Mouse (Mus musculus) R1 (cell line): ENCODE results near the gene E2f6.

Source experiments
- DNase-seq: peaks from one replicate; pipeline ENCODE4 v3.0.0-alpha.2; 2018; ENCODE audit warnings: low read depth, low spot score

The E2f6 gene

DNA sequence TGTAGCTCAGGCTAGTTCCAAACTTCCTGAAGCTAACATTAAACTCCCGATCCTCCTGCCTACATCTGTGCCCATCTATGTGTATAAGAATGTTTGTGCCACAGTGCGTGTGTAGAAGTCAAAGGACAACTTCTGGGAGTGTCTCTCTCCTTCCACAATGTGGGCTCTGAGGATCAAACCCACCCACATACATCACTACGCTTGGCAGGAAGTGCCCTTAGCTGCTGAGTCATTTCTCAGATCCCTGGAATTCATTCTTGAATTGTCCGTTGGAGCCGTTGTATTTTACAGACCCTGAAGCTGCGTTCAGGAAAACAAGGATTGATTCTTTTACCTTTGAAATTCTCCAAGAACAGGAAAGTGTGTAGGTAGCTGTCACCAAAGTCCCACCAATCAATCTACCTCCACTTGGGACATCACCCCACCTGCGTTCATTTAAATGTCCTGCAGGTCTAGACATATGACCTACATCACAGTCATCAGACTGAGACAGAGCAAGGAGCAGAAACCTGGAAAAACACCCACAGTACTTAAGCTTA is 62.2 kb downstream of the E2f6 start:
- no peak for DNase-seq

DNA sequence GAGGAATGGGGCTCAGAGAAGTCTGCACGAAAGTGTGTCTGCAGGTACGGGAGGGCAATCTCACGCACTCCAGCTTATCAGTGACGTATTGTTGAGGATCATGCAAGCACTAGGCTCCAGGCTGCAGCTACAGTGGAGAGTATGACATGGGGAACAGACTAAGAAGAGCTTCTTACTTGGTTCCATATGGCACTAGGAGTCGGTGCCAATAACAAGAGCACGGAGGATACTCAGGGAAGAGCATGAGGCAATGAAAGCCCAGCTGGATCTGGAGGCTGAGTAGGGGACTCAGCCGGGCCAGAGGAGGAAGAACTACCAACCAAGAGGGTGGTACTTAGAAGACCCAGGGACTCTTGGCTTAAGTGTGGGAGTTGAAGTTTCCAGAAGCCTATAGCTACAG is 62.8 kb downstream of the E2f6 start:
- no peak for DNase-seq

DNA sequence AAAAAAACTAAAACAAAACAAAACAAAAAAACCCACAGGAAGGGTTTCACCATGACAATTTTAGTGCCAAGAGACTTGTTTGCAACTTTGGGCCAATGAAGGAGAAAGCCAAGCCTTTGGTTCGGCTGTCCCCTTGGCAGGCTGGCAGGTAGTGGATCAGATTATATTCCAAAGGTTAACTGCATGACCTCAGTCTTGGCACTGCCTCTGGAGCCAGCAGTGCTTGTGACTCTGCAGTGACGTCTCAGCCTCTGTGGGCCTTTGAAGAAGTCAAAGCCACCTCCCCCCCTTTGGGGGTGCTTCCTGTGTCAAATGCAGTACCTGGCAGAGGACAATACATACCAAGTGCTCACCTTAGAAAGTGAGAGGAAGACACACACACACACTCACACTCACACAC is 63.3 kb downstream of the E2f6 start:
- no peak for DNase-seq

DNA sequence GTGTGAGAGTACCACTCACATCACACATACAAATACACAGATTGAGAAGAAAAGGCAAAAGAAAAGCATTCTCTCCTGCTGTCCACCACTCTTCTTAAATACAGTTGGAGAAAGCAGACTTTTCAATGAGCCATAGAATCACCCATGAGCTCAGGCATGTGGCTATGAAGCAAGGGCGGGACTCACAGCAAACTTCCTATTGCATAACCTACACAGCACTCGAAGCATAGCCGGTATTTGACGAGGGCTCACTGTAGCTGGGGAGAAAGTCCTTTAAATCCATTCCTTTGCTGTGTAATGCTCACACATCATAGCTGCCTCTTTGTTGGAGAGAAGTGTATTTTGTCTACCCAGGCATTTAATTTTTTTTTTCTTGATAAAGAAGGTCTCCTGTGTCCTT is 64.5 kb downstream of the E2f6 start:
- no peak for DNase-seq

DNA sequence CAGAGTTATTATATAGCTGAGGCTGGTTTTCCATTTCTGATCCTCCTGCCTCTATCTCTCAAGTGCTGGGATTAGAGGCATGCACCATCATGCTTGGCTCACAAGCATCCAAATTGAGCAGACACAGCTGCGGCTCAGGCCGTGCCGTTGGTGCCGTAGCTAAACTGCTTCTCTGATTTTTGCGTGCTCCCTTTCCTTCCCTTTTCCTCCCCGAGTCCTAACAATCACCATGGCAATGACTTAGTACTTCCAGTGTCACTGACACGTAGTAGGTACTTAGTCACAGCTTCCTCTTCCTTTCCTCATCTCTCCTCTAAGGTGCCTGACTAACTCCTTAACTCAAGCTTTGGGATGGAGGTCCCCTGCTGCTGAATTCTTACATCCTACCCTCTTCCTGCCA is 64.9 kb downstream of the E2f6 start:
- no peak for DNase-seq

DNA sequence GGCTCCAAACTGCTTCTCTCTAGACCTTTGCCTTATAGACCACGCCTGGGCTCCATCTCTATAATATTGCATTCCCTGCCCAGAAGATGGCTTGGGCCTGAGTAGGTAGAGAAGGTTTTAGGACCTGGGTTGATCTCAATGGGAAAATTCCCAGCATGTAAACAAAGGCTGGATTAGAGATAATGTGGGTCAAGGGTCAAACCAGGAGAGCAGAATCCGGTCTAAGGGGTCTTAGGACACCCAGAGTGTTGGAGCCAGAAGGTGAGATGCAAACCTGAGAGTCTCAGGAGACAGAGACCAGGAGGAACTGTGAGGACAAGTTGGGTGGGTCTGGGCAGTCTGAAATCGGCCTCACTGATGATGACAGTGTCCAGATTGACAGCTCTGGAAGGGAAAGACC is 65.9 kb downstream of the E2f6 start:
- DNase-seq = no peak

DNA sequence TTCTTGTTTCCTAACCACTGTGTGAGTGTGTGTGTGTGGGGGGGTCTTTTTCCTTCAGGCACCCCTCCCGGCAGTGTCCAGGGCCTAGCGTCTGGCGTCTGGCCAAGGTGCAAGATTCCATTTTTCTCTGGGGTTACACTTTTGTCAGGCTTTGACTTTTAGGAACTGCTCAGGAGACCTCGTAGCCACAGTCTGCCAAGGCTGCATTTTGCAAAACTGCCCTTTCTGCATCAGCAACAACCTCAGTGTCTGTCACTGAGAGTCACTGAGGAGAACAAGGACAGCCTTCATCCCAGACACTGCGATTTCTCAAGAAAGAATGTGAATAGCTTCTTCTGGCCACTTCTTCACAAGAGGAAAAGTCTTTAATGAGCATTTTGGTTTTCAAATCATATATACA is 66.4 kb downstream of the E2f6 start:
- no peak for DNase-seq

DNA sequence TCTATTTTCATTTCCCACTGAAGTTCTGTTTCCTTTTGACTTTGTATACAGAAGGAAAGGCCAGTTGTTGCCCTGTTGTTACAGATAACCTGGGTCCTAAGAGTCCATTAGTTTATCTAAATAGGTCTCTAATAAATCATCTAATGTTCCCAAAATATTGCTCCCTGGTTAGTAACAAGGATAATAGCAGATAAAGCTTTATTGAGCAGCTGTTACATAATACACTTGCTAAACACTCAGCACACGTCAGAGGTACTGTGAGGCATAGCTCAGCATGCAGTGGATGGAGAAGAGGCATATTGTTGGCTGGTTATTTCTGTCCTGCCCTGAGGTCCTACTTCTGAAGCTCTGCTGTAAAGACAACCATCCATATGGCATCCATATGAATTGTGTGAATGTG is 66.9 kb downstream of the E2f6 start:
- DNase-seq = no peak

DNA sequence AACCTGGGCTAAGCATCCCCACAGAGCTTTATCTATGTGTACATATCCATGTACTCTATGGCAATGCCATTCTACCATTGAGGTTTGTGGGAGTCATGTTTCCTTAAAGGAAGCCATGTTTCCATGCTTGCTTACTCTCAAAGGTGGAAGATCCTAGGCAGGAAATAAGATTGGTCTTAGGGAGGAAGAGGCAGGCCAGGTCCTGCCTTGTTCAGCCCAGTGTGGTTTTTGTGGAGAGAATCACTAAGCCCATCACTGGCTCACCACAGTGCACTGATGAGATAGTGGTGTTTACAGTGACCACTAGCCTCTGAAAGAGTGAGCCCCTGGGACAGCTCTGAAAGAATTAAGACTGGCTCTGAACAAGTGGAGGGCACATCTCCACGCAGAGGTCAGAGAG is 68.6 kb downstream of the E2f6 start:
- no peak for DNase-seq

DNA sequence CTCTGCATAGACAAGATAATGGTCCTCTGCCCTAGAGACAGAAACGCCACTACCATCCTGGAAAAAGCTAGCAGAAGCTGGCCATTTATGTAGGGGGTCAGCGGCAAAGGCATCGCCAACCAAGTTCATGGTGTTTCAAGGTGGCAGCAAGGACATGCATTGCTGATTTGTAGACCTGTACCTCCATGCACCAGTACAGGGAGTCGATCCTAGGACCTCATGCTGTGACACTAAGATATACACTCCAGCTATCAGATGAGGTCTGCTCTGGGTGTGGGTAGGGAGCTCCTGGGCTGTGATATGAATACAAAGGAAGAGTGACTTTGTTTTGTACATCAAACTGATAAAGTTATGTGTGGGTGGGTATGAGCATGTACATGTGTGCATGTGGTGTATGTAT is 69.3 kb downstream of the E2f6 start:
- DNase-seq = no peak

DNA sequence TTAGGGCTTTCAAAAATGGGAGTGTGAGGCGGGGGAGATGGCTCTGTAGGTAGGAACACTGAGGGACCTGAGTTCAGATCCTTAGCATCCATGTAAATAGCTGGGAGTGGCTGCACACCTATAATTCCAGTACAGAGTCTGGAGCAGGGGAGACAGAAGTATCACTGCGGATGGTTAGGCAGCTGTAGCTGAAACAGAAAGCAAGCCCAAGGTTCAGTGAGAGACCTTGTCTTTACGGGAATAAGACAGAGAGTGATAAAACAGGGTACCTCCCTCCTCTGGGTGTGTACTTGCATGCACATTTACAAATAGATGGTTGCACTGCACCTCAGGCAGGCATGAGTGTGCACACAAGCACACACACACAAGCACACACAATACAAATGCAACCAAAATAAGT is 71.7 kb downstream of the E2f6 start:
- no peak for DNase-seq

DNA sequence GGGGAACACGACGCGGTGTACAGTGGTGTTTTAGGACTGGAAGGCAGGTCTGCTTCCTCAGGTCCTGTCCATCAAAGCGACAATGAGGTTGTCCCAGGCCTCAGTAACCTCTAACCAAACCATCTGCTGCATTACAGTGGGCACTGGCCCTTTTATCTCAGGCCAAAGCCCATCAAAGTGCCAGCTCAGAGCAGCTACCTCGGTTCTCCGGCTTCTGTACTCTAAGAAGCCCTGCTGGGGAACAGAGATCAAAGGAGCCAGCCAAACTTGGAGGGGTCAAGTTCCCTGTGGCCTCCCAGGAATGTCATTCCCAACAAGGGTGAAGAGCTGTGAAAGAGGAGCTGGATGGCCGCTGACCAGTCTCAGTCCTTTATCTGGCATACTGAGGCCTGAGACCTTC is 72.3 kb downstream of the E2f6 start:
- DNase-seq = no peak

DNA sequence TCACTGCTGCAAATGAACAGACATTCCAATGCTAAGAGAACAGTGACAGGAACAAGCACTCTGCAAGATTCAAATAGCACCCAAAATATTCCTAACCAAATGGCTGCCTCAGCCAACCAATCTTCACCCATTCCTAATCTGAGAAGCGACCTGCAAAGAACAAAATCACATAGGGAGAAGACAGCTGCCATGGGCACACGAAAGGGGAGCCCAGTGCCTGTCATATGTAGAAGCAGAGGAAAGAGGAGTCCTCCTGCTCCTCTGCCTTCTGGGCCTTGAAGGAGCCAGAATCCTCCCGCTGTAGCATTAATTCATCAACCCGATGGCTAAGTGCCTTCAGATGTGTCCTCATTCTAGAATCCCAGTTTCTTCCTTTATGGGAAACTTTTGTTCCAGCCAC is 73.8 kb downstream of the E2f6 start:
- DNase-seq = no peak

DNA sequence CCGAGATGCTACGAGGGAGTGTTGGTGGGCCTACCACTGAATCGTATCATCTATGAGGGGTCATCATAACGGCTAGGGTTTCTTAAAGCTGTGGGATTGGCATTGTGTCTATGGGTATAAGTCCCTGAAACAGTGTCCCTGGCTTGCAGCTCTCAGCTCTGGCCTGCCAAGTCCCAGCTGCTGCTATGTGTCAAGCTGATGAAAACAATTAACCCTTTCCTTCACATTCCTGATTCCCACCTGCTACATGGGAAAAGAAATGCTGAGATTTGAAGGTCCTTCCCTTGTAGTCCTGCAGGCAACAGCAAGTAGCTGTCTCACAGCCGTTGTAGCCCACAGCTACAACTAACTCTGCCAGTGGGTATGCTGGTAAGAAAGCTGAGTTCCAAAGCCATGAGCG is 75.6 kb downstream of the E2f6 start:
- DNase-seq = no peak
